Mouse (Mus musculus): ENCODE results near the gene Igsf9.

DNA sequence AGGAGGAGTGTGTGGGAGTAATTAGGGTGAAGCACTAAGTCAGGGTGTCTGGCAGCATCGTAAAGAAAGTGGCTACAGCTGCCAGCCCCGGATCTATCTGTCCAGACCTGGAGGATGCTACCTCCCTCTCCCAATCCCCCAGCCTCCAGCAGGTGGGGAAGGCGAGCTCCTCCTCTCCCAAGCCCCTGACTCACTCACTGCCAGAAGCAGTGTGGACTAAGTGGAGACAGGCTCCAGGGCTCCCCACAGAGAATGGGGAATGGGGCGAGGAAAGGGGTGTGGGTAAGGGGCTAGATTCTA lies 1.7 kb downstream of the Igsf9 start:
- TF ChIP-seq CTCF (IDR thresholded peaks at IDR 0.05; ENCODE audit: control insufficient read depth, insufficient read depth, insufficient read length), result no peak
- TF ChIP-seq MYOG (IDR thresholded peaks at IDR 0.05; ENCODE audit: control insufficient read depth, extremely low read depth, insufficient read length), result no peak
- no peak for TF ChIP-seq CEBPB (IDR thresholded peaks at IDR 0.05; ENCODE audit: low read depth)
- no peak for TF ChIP-seq MAX (IDR thresholded peaks at IDR 0.05)
- TF ChIP-seq FOSL1 (IDR thresholded peaks at IDR 0.05; ENCODE audit: insufficient read depth, low read length, poor library complexity, severe bottlenecking), result no peak
- no peak for TF ChIP-seq MYOD1 (IDR thresholded peaks at IDR 0.05; ENCODE audit: control insufficient read depth, insufficient read length, low read depth)
- TF ChIP-seq USF1 (IDR thresholded peaks at IDR 0.05; ENCODE audit: low read depth), result no peak

All from C2C12 (cell line).